Mouse (Mus musculus) stomach, postnatal 0 days (tissue): ENCODE data around the gene Ntan1.

Experiments
- CTCF ChIP-seq: IDR thresholded peaks from 2 replicates; pipeline ENCODE4 v1.5.1; 2016; ENCODE audit warnings: antibody characterized with exemption, low read depth, mild to moderate bottlenecking, moderate library complexity
- EP300 ChIP-seq: optimal IDR thresholded peaks from 2 replicates; pipeline ENCODE3; 2016; ENCODE audit warnings: antibody characterized with exemption

DNA sequence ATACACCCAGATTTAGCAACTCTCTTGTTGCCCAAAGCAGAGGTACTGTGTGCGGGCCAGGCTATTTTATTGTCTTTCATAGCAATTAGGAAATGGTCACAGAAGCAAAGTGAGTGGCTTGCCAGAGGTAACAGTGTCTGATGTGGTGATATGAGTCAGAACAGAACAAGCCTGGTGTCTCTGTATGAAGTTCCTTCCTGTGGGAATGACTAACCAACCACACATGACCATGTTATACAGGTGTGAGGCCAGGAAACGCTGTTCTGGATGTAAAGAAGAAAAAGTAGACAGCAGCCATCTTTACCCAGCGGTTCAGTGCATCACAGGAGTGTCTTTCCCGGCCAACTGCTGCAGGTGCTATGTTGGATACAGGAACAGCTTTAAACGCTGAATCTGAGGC, 26.4 kb downstream of the Ntan1 start:
- no peak for TF ChIP-seq EP300
- no peak for TF ChIP-seq CTCF
